ENCODE assay signal across 15 mouse cellular contexts in genomic region chr5:107213373-107214132, GRCm38 (mm10).
A peak's percentile ranks its signal among the peaks of the same experiment; 100 is the strongest.
DNase-seq lines count a peak whose midpoint lies in the region; ATAC-seq and TF ChIP-seq lines count a peak whose summit lies in the region.
"Had no signal": no experiment of that assay in that cellular context is flagged by ENCODE, and none has a peak within 500 bp of the region (broad histone marks: within the 10 kb centered on the region; RNA-seq: fewer than 3 reads in every experiment).

No protein-coding gene starts in this region.

- H3K36me3 ChIP-seq in kidney, postnatal 0 days (ENCODE audit: insufficient read depth, low read length): no peaks in the 10 kb centered on the region
- no peaks in the 10 kb centered on the region for H3K36me3 ChIP-seq in embryonic facial prominence, embryonic 12.5 days
- H3K36me3 ChIP-seq in limb, embryonic 12.5 days: peaks cover 7% of the 10 kb centered on the region

- H3K9ac ChIP-seq in kidney, postnatal 0 days (ENCODE audit: low read depth, low read length): no peak overlapping the region
- no peak overlapping the region for H3K9ac ChIP-seq in embryonic facial prominence, embryonic 12.5 days
- H3K9ac ChIP-seq in limb, embryonic 12.5 days (replicated peaks): no peak overlapping the region
- H3K9ac ChIP-seq: liver, embryonic 12.5 days had no signal

- TF ChIP-seq CTCF in kidney, postnatal 0 days (IDR thresholded peaks at IDR 0.05; ENCODE audit: low read depth): no peak

- ATAC-seq in kidney, postnatal 0 days (replicated peaks; ENCODE audit: low FRiP score, low read depth): no peak
- ATAC-seq in embryonic facial prominence, embryonic 12.5 days (ENCODE audit: insufficient number of reproducible peaks, insufficient read depth, low FRiP score, low TSS enrichment): peak; percentile 47
- peak; percentile 64; the same call in 1 of the 2 replicates for ATAC-seq in limb, embryonic 12.5 days (ENCODE audit: insufficient number of reproducible peaks, insufficient read depth, low FRiP score, low TSS enrichment, low read depth)
- ATAC-seq: hindbrain, postnatal 0 days; liver, embryonic 12.5 days had no signal

- H3K27ac ChIP-seq in kidney, postnatal 0 days: no peak overlapping the region
- H3K27ac ChIP-seq in embryonic facial prominence, embryonic 12.5 days: peak overlapping the region; percentile 67; the same call in 1 of the 2 replicates
- peak overlapping the region; percentile 64 for H3K27ac ChIP-seq in limb, embryonic 12.5 days
- H3K27ac ChIP-seq: hindbrain, postnatal 0 days; liver, embryonic 12.5 days had no signal

- no peak overlapping the region for H3K4me2 ChIP-seq in kidney, postnatal 0 days (ENCODE audit: low read length)
- no peak overlapping the region for H3K4me2 ChIP-seq in embryonic facial prominence, embryonic 12.5 days (replicated peaks)
- H3K4me2 ChIP-seq in limb, embryonic 12.5 days: no peak overlapping the region; the same call in 1 of the 2 replicates
- H3K4me2 ChIP-seq: heart, embryonic 11.5 days; liver, embryonic 12.5 days had no signal

- no peak overlapping the region for H3K4me3 ChIP-seq in kidney, postnatal 0 days (replicated peaks; ENCODE audit: low read depth, low read length)
- H3K4me3 ChIP-seq in embryonic facial prominence, embryonic 12.5 days: no peak overlapping the region
- no peak overlapping the region for H3K4me3 ChIP-seq in limb, embryonic 12.5 days (replicated peaks)
- H3K4me3 ChIP-seq: liver, embryonic 12.5 days had no signal

- H3K27me3 ChIP-seq in kidney, postnatal 0 days (ENCODE audit: insufficient read depth, low read length): no peaks in the 10 kb centered on the region
- H3K27me3 ChIP-seq in embryonic facial prominence, embryonic 12.5 days: no peaks in the 10 kb centered on the region
- H3K27me3 ChIP-seq in limb, embryonic 12.5 days: no peaks in the 10 kb centered on the region; the same call in 1 of the 2 replicates
- H3K27me3 ChIP-seq: liver, embryonic 12.5 days had no signal

- H3K9me3 ChIP-seq in kidney, postnatal 0 days (replicated peaks; ENCODE audit: low read length): no peaks in the 10 kb centered on the region
- H3K9me3 ChIP-seq in embryonic facial prominence, embryonic 12.5 days: no peaks in the 10 kb centered on the region
- no peaks in the 10 kb centered on the region for H3K9me3 ChIP-seq in limb, embryonic 12.5 days
- H3K9me3 ChIP-seq: liver, embryonic 12.5 days had no signal

- 56% methylated on average over 9 of the region's 9 CpGs for WGBS in kidney, postnatal 0 days
- WGBS in embryonic facial prominence, embryonic 12.5 days: 54% methylated on average over 9 of the region's 9 CpGs
- WGBS in limb, embryonic 12.5 days: 67% methylated on average over 9 of the region's 9 CpGs

- DNase-seq in kidney, postnatal 0 days (ENCODE audit: low spot score): peak; percentile 57
- no peak for DNase-seq in kidney, adult 9 months
- DNase-seq in NIH3T3 (ENCODE audit: low read depth): peak; percentile 84
- no peak for DNase-seq in cerebellum, adult 9-11 months
- no peak for DNase-seq in thymus, adult 18-20 months
- DNase-seq: adrenal gland, postnatal 25 days; cerebellum, adult 2 months; heart, postnatal 36 days; kidney, adult 18-20 months; lung, postnatal 10 days had no signal

- peaks cover 4% of the 10 kb centered on the region; the same call in 1 of the 2 replicates for H3K4me1 ChIP-seq in kidney, postnatal 0 days (replicated peaks; ENCODE audit: insufficient read depth, low read length)
- H3K4me1 ChIP-seq in embryonic facial prominence, embryonic 12.5 days: peaks cover 12% of the 10 kb centered on the region
- H3K4me1 ChIP-seq in limb, embryonic 12.5 days (replicated peaks): peaks cover 43% of the 10 kb centered on the region

Comparison
In these comparisons a context has a peak if more than half of its experiments do, and no peak if none do; other contexts are left out.
1. DNase-seq: peak in kidney, postnatal 0 days (single experiment) and NIH3T3 (single experiment); none in kidney, adult 9 months (single experiment), cerebellum, adult 9-11 months (single experiment) and thymus, adult 18-20 months (0 of 2).